ENCODE assay signal across 8 mouse cellular contexts in genomic region chr5:34659686-34660590, GRCm38 (mm10). TPM values are rescaled to one million over a fixed set of nuclear protein-coding genes. Genes with fewer than 3 reads are reported as not detected.
A peak's percentile ranks its signal among the peaks of the same experiment; 100 is the strongest.
DNase-seq lines count a peak whose midpoint lies in the region; ATAC-seq and TF ChIP-seq lines count a peak whose summit lies in the region.

Gene Nop14, minus strand, starts transcription at chr5:34660148.
Gene Grk4, plus strand, starts transcription at chr5:34660379.

- CTCF ChIA-PET in Patski (lab: Charles Lee) = interaction anchor here (0.7 to 4.2 kb wide), 16 partner anchors 9 to 281 kb away, joined by 3 to 29 read pairs (median 3); partner anchors contain the start of genes Mfsd10 and Tnip2

- H3K4me2 ChIP-seq in hindbrain, embryonic 13.5 days = peak within 1 kb of the TSS; percentile 74

- H3K9me3 ChIP-seq in hindbrain, embryonic 13.5 days = no peaks in the 10 kb centered on the region

- H3K27me3 ChIP-seq in Patski = no peaks in the 10 kb centered on the region
- H3K27me3 ChIP-seq in hindbrain, embryonic 13.5 days = no peaks in the 10 kb centered on the region

- WGBS in hindbrain, embryonic 13.5 days = under 1% methylated on average over 60 of the region's 60 CpGs

- H3K4me3 ChIP-seq in hindbrain, embryonic 13.5 days = peak within 1 kb of the TSS; percentile 74

- peak within 1 kb of the TSS; percentile 73 for H3K9ac ChIP-seq in hindbrain, embryonic 13.5 days

- peak; percentile 100 for DNase-seq in Patski (ENCODE audit: low read depth, low spot score)
- peak; percentile 99 to 100 for DNase-seq in cerebellum, postnatal 14 days
- peak; percentile 98 to 100 for DNase-seq in frontal cortex, postnatal 14 days (ENCODE audit: low spot score in 2 of 2)
- peak; percentile 93 to 98 for DNase-seq in layer of hippocampus, postnatal 25 days (ENCODE audit: extremely low spot score in 1 of 2, low spot score in 1 of 2)
- DNase-seq in lung, postnatal 25 days (ENCODE audit: low spot score) = peak; percentile 100
- peak; percentile 100 for DNase-seq in retina, embryonic 14.5 days (ENCODE audit: low spot score)
- peak; percentile 99 for DNase-seq in thymus, postnatal 4 days

- H3K27ac ChIP-seq in hindbrain, embryonic 13.5 days = peak within 1 kb of the TSS; percentile 82

- H3K4me1 ChIP-seq in hindbrain, embryonic 13.5 days (replicated peaks) = peaks cover 14% of the 10 kb centered on the region

- H3K36me3 ChIP-seq in hindbrain, embryonic 13.5 days = peaks cover 17% of the 10 kb centered on the region

- TF ChIP-seq CTCF in Patski (IDR thresholded peaks at IDR 0.05) = peak; percentile 100

- POLR2A ChIA-PET in Patski (lab: Charles Lee) = interaction anchor here (0.6 to 1.9 kb wide), 8 partner anchors 10 to 468 kb away, joined by 3 to 10 read pairs (median 3); partner anchors contain the start of genes Htt and Mfsd10

- in situ Hi-C loops in Patski (cut with MboI; ENCODE audit: low pct_unique_long_range_greater_than_20kb) = loop anchor here (10.0 kb wide), 1 partner anchor 385 kb away; the partner anchor contains the start of gene Hgfac

- peak; percentile 93 for ATAC-seq in Patski
- ATAC-seq in hindbrain, embryonic 13.5 days (ENCODE audit: low FRiP score) = peak; percentile 100

RNA-seq across cellular contexts. Expression of gene Nop14, which starts in this region (rescaled TPM):
- 56.8 TPM for polyA plus RNA-seq in Patski (2021)
- polyA plus RNA-seq in hindbrain, embryonic 13.5 days (2015; fragmentation: Nextera tagmentation; extraction: Ambion mirVana) = 21.5 and 22.6 TPM in 2 replicates
- total RNA-seq in layer of hippocampus, postnatal 25 days (2021) = 10 to 100 TPM; 13.1 to 15.0 TPM

RNA-seq across cellular contexts. Expression of gene Grk4, which starts in this region (rescaled TPM):
- polyA plus RNA-seq in Patski (2021) = 4.6 TPM
- polyA plus RNA-seq in hindbrain, embryonic 13.5 days (2015; fragmentation: Nextera tagmentation; extraction: Ambion mirVana) = 1.6 and 3.3 TPM in 2 replicates
- 1 to 10 TPM; 5.6 to 6.6 TPM for total RNA-seq in layer of hippocampus, postnatal 25 days (2021)

Comparison
In these comparisons a context has a peak if more than half of its experiments do, and no peak if none do; other contexts are left out.
1. Peak in every context shown above with its lines: DNase-seq, ATAC-seq, H3K4me3 ChIP-seq and H3K27ac ChIP-seq.